Mouse (Mus musculus) ES-Bruce4 (cell line): Measurements from ENCODE around the gene Zglp1.

Experiments used
- CTCF ChIP-seq: IDR thresholded peaks from one replicate; pipeline ENCODE4 v1.8.1; 2011; ENCODE audit warnings: low read depth, low read length
- POLR2A ChIP-seq: IDR thresholded peaks from one replicate; pipeline ENCODE4 v1.8.1; 2011; ENCODE audit warnings: low read length; ENCODE audit not compliant: insufficient read depth

DNA sequence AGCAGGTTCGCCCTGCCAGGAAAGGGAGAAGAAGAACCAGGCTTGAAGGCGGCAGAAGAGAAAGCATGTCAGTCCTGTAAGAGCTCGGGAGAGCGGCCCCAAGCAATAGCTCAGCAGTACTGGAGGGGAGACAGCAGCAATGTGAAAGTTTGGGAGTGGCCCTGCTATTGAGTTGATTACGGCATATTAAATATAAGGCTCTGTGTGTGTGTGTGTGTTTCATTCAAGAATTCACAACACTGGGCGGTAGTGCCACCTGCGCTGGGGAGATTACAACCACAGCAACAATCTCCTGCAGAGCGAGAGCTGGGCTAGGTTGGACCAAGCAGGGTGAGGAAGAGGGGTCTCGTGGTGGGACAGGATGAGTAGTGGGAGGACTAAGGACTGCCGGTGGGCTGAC lies 15.3 kb downstream of the Zglp1 start:
- TF ChIP-seq POLR2A (no peak), CTCF (no peak)
